Mouse (Mus musculus) heart, postnatal 0 days (tissue): ENCODE results near the gene Lfng. TPM values are rescaled to one million over a fixed set of nuclear protein-coding genes. Genes with fewer than 3 reads are reported as not detected.
A peak's percentile ranks its signal among the peaks of the same experiment; 100 is the strongest.

Experiments
- ATAC-seq: fragments of 200-750 bp; cut with Nextera tagmentation; 2 replicates; pipeline ENCODE4 v1.8.0; 2017; ENCODE audit warnings: low read depth, moderate number of reproducible peaks, moderate library complexity; ENCODE audit not compliant: insufficient read depth
- DNase-seq: peaks from one replicate; pipeline ENCODE4 v3.0.0-alpha.2; 2016; ENCODE audit warnings: low spot score
- H3K27ac ChIP-seq: fragments of 300-500 bp; sonication (generic); 2 replicates; pipeline ENCODE4 v1.5.1; 2014; ENCODE audit warnings: low read depth, mild to moderate bottlenecking
- H3K27me3 ChIP-seq: fragments of 300-500 bp; sonication (generic); 2 replicates; pipeline ENCODE4 v1.6.1; 2014; ENCODE audit warnings: low read length, mixed read lengths; ENCODE audit not compliant: control insufficient read depth, insufficient read depth
- H3K36me3 ChIP-seq: fragments of 300-500 bp; sonication (generic); replicated peaks from 2 replicates; pipeline ENCODE4 v1.6.1; 2014; ENCODE audit warnings: low read length, mixed read lengths; ENCODE audit not compliant: control insufficient read depth, insufficient read depth
- H3K4me1 ChIP-seq: fragments of 300-500 bp; sonication (generic); 2 replicates; pipeline ENCODE4 v1.6.1; 2014; ENCODE audit warnings: antibody characterized with exemption; ENCODE audit not compliant: control insufficient read depth, insufficient read depth
- H3K4me2 ChIP-seq: fragments of 300-500 bp; sonication (generic); 2 replicates; pipeline ENCODE4 v1.6.1; 2014; ENCODE audit warnings: low read depth, mild to moderate bottlenecking, low read length, moderate library complexity
- H3K4me3 ChIP-seq: fragments of 300-500 bp; sonication (generic); 2 replicates; pipeline ENCODE4 v1.5.1; 2014; ENCODE audit warnings: low read depth, low read length
- H3K9ac ChIP-seq: fragments of 300-500 bp; sonication (generic); replicated peaks from 2 replicates; pipeline ENCODE4 v1.6.1; 2014; ENCODE audit warnings: low read depth, low read length, mixed read lengths
- H3K9me3 ChIP-seq: fragments of 300-500 bp; sonication (generic); replicated peaks from 2 replicates; pipeline ENCODE4 v1.6.1; 2016; ENCODE audit warnings: low read length; ENCODE audit not compliant: control insufficient read depth
- CTCF ChIP-seq: IDR thresholded peaks from 2 replicates; pipeline ENCODE4 v1.5.1; 2016; ENCODE audit warnings: antibody characterized with exemption, control low read depth, low read depth
- EP300 ChIP-seq: IDR thresholded peaks from 2 replicates; pipeline ENCODE4 v1.6.1; 2016; ENCODE audit warnings: antibody characterized with exemption, low read depth
- WGBS: fragments of 180-500 bp; shearing (Covaris S2); extraction: QIAGEN DNeasy Blood & Tissue Kit; methylation state at CpG from one replicate; pipeline ENCODE4 v1.1.7; 2014; 5-methylcytosine and 5-hydroxymethylcytosine counted together
- polyA plus RNA-seq: library from polyadenylated mRNA; unstranded; fragments of >200 nt; fragmentation: Nextera tagmentation; extraction: Ambion mirVana; gene quantifications from 2 replicates; pipeline ENCODE4 v1.2.1, GENCODE M21; 2015
- total RNA-seq: library from RNA; depleted of rRNA; stranded (reverse); fragments of >200 nt; gene quantifications from 2 replicates; pipeline ENCODE4 v1.2.3, GENCODE M21; 2014; ENCODE audit warnings: low replicate concordance

Gene Lfng
- total and polyA plus RNA-seq, 2 experiments from 2014 or later: 4.4 to 8.2 TPM

DNA sequence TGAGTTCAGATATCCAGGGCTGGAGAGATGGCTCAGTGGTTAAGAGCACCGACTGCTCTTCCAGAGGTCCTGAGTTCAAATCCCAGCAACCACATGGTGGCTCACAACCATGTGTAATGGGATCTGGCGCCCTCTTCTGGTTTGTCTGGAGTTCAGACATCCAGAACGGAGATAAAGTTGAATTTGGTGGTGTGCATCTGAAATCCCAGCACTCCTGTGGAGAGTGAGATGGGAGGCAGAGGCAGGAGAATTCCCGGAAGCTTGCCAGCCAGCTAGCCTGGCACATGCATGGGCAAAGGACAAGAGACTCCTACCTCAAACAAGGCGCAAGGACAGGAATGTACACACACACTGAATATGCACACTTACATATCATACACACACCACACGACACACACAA, 37.1 kb downstream of the Lfng start:
- TF ChIP-seq EP300: no peak
- TF ChIP-seq CTCF: no peak
- ATAC-seq (no peak), DNase-seq (no peak)
- Histone ChIP-seq H3K27me3 (no peaks in the 10 kb centered on the region), H3K4me3 (no peak overlapping the region), H3K4me1 (peaks cover 37% of the 10 kb centered on the region), H3K4me2 (no peak overlapping the region), H3K9me3 (no peaks in the 10 kb centered on the region), H3K9ac (no peak overlapping the region), H3K27ac (no peak overlapping the region), H3K36me3 (0 out of 2 replicates have a peak, but pooled peaks cover 5% of the 10 kb centered on the region)
- 80% methylated on average over 6 of the region's 6 CpGs for WGBS

DNA sequence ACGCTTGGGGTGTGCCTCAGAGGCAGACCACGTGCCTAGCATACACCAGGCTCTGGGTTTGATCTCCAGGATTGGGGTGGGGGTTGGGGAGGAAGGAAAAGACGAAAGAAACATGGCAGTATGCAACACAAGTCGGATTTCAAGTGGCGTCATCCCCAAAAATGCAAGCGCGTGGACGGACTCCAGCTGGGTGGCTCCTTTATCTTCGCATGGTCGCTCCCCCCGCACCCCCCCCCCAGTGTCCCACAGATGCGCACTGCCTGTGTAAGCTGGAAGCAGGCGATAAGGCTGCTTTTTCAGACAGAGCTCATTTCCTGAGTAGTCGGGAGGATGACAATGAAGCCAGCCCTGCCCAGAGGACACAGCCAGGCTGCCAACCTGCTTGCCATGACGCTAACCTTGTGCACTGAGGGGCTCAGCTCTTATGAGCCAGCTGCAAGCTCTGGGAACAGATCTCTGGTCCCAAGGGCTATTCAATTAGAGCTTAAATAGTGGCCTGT, 37.6 kb downstream of the Lfng start:
- Histone ChIP-seq H3K4me3 (no peak overlapping the region), H3K9ac (no peak overlapping the region; the same call in 1 of the 2 replicates), H3K9me3 (no peaks in the 10 kb centered on the region), H3K36me3 (0 out of 2 replicates have a peak, but pooled peaks cover 5% of the 10 kb centered on the region), H3K4me1 (peaks cover 41% of the 10 kb centered on the region), H3K27ac (peak overlapping the region; percentile 38; the same call in 1 of the 2 replicates), H3K4me2 (no peak overlapping the region), H3K27me3 (no peaks in the 10 kb centered on the region)
- DNase-seq (peak; percentile 33), ATAC-seq (0 out of 2 replicates have a peak, but pooled peaks have one; percentile 5)
- TF ChIP-seq EP300 (peak; percentile 47; the same call in 1 of the 2 replicates), CTCF (no peak)
- 49% methylated on average over 15 of the region's 15 CpGs for WGBS

DNA sequence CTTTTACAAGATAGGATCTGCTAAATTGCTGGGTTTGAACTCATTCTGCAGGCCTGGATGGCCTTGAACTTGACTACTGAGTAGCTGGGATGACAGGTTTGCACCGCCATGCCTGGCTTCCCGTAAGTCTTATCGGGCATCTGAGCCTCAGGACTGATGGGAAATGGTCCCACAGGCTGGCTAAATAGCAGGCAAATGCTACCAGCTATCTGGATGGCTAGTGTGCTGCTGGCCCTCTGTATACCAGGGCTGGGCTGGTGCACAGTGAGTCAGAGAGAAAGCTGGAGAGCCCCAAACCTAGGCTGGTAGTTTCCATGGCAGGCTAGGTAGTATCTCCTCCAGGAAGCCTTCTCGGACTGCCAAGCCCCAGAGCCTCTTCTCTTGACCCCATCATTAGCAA, 38.3 kb downstream of the Lfng start:
- Histone ChIP-seq H3K36me3 (0 out of 2 replicates have a peak, but pooled peaks cover 5% of the 10 kb centered on the region), H3K27me3 (no peaks in the 10 kb centered on the region), H3K4me3 (no peak overlapping the region), H3K27ac (peak overlapping the region; percentile 38; the same call in 1 of the 2 replicates), H3K4me2 (no peak overlapping the region), H3K9ac (no peak overlapping the region; the same call in 1 of the 2 replicates), H3K4me1 (peaks cover 41% of the 10 kb centered on the region), H3K9me3 (no peaks in the 10 kb centered on the region)
- ATAC-seq: no peak
- WGBS: 61% methylated on average over 4 of the region's 4 CpGs
- DNase-seq: no peak
- TF ChIP-seq CTCF (no peak), EP300 (no peak)

DNA sequence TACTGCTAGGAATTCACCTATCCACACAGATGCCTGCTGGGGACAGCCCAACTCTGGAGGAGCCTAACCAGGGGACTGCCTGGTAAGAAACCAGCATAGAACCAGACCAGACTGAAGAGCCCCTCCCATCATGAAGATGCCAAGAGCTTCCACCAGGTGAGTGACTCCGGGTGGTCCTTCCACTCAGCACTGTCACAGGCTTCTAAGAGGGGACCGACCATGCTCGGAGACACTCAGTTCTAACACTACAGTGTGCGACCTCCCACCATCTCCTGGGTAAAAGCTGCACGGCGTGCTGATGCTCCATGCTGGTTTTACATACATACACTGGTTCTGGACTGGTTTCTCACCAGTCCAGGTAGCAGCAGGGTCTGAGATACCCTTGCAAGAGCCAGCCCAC, 39.1 kb downstream of the Lfng start:
- no peak for TF ChIP-seq CTCF
- TF ChIP-seq EP300: no peak
- DNase-seq: no peak
- H3K4me1 ChIP-seq: peaks cover 40% of the 10 kb centered on the region
- WGBS: 77% methylated on average over 6 of the region's 6 CpGs
- no peak overlapping the region for H3K9ac ChIP-seq
- no peak for ATAC-seq
- H3K36me3 ChIP-seq: 0 out of 2 replicates have a peak, but pooled peaks cover 5% of the 10 kb centered on the region
- H3K9me3 ChIP-seq: no peaks in the 10 kb centered on the region
- no peak overlapping the region for H3K4me3 ChIP-seq
- H3K27ac ChIP-seq: no peak overlapping the region
- H3K27me3 ChIP-seq: no peaks in the 10 kb centered on the region
- H3K4me2 ChIP-seq: no peak overlapping the region

DNA sequence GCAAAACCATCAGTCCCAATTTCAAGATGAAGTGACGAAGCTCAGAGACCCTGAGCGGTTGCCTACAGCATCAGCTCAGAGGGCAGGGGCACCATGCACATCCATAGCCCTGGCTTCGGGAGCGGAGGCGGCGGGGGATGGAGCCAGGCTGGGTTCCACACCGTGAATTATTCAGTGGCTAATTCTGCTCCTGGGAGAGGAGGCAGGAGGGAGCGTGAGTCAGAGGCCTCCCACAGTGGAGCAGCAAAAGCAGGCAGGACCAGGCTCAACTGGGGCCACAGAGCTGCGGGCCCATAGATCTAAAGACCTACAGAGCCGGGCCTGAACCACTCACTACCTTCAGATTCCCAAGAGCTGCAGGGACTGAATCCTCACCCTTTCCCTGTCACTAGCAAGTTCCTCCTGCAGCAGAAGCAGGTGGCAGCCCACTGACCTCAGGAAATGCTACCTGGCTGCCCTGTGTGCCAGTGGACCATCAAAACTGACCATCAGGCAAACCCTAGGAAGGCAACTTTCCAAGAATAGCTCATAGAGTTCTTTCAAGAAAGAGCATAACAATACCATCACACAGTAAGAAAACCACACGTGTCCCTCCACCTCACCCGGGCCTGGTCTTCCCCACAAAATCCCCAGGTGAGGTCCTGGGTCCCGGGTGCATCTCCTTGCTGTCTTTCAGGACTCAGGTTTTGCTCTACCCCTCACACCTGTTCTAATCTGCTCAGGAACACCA, 40.1 kb downstream of the Lfng start:
- DNase-seq (no peak), ATAC-seq (no peak)
- Histone ChIP-seq H3K27me3 (no peaks in the 10 kb centered on the region), H3K36me3 (0 out of 2 replicates have a peak, but pooled peaks cover 5% of the 10 kb centered on the region), H3K27ac (no peak overlapping the region; the same call in 1 of the 2 replicates), H3K9me3 (no peaks in the 10 kb centered on the region), H3K4me2 (peak overlapping the region; percentile 98), H3K9ac (peak overlapping the region; percentile 98), H3K4me3 (peak overlapping the region; percentile 99), H3K4me1 (peaks cover 37% of the 10 kb centered on the region)
- no peak for TF ChIP-seq CTCF
- TF ChIP-seq EP300: no peak
- WGBS: 57% methylated on average over 13 of the region's 13 CpGs
